Mouse (Mus musculus): ENCODE measurements around the gene Zscan4-ps3.

Zscan4-ps3 gene

GRCm38 (mm10) chr7:11609008-11609407 is at the start of gene Zscan4-ps3:
Gene Zscan4-ps3, plus strand, starts transcription at chr7:11609308.
- WGBS = 73% methylated on average over 2 of the region's 2 CpGs

- 8% methylated on average over 8 of the region's 8 CpGs for WGBS
These were observed 8.0 kb downstream of the Zscan4-ps3 start for GRCm38 (mm10) chr7:11617082-11617481.
